Mouse (Mus musculus) neural tube, embryonic 13.5 days (tissue): ENCODE measurements at regions not wholly inside any gene's neighbourhood (a gene's known extent, or its start where the extent isn't known, plus 50 kb on each side); places are given as distances from the start of the nearest gene placed in this dataset.
A peak's percentile ranks its signal among the peaks of the same experiment; 100 is the strongest.

Experiments used
- ATAC-seq: fragments of 200-750 bp; cut with Nextera tagmentation; 2 replicates; pipeline ENCODE4 v1.8.0; 2017; ENCODE audit warnings: low read depth, mild to moderate bottlenecking, moderate TSS enrichment, moderate library complexity
- H3K27ac ChIP-seq: fragments of 300-500 bp; sonication (generic); replicated peaks from 2 replicates; pipeline ENCODE4 v1.5.1; 2015; ENCODE audit warnings: moderate library complexity, mild to moderate bottlenecking, inconsistent platforms
- H3K27me3 ChIP-seq: fragments of 300-500 bp; sonication (generic); 2 replicates; pipeline ENCODE4 v1.6.1; 2015; ENCODE audit warnings: mild to moderate bottlenecking, inconsistent platforms
- H3K36me3 ChIP-seq: fragments of 300-500 bp; sonication (generic); 2 replicates; pipeline ENCODE4 v1.6.1; 2015; ENCODE audit warnings: mild to moderate bottlenecking, inconsistent platforms
- H3K4me1 ChIP-seq: fragments of 300-500 bp; sonication (generic); replicated peaks from 2 replicates; pipeline ENCODE4 v1.6.1; 2015; ENCODE audit warnings: inconsistent platforms
- H3K4me2 ChIP-seq: fragments of 300-500 bp; sonication (generic); 2 replicates; pipeline ENCODE4 v1.6.1; 2015; ENCODE audit warnings: inconsistent platforms, mild to moderate bottlenecking, moderate library complexity
- H3K4me3 ChIP-seq: fragments of 300-500 bp; sonication (generic); 2 replicates; pipeline ENCODE4 v1.5.1; 2015; ENCODE audit warnings: mild to moderate bottlenecking, inconsistent platforms
- H3K9ac ChIP-seq: fragments of 300-500 bp; sonication (generic); 2 replicates; pipeline ENCODE4 v1.6.1; 2015; ENCODE audit warnings: moderate library complexity, mild to moderate bottlenecking, inconsistent platforms
- H3K9me3 ChIP-seq: fragments of 300-500 bp; sonication (generic); 2 replicates; pipeline ENCODE4 v1.6.1; 2016; ENCODE audit warnings: inconsistent platforms
- WGBS: fragments of 180-500 bp; shearing (Covaris S2); methylation state at CpG from one replicate; pipeline ENCODE4 v1.1.7; 2015; 5-methylcytosine and 5-hydroxymethylcytosine counted together

GRCm38 (mm10) chr17:14570266-14570775 is 123.7 kb downstream of the Thbs2 start:
- H3K9ac ChIP-seq = no peak overlapping the region
- no peak for ATAC-seq
- H3K4me3 ChIP-seq = no peak overlapping the region
- H3K4me1 ChIP-seq = no peaks in the 10 kb centered on the region
- H3K27ac ChIP-seq = no peak overlapping the region
- H3K36me3 ChIP-seq = no peaks in the 10 kb centered on the region
- no peaks in the 10 kb centered on the region for H3K9me3 ChIP-seq
- no peaks in the 10 kb centered on the region for H3K27me3 ChIP-seq
- WGBS = 77% methylated on average over 6 of the region's 6 CpGs
- H3K4me2 ChIP-seq = no peak overlapping the region

- Histone ChIP-seq H3K27me3 (no peaks in the 10 kb centered on the region), H3K36me3 (no peaks in the 10 kb centered on the region), H3K27ac (no peak overlapping the region), H3K4me1 (no peaks in the 10 kb centered on the region), H3K4me3 (no peak overlapping the region), H3K9ac (no peak overlapping the region), H3K9me3 (no peaks in the 10 kb centered on the region), H3K4me2 (no peak overlapping the region)
- WGBS = 85% methylated on average over 6 of the region's 6 CpGs
- ATAC-seq = no peak
Observed at GRCm38 (mm10) chr17:14562191-14562590, 131.8 kb downstream of the Thbs2 start.

GRCm38 (mm10) chr17:14557214-14557613 is 136.8 kb downstream of the Thbs2 start:
- Histone ChIP-seq H3K36me3 (no peaks in the 10 kb centered on the region), H3K4me2 (no peak overlapping the region), H3K9me3 (no peaks in the 10 kb centered on the region), H3K9ac (no peak overlapping the region), H3K27ac (no peak overlapping the region), H3K4me3 (no peak overlapping the region), H3K4me1 (no peaks in the 10 kb centered on the region), H3K27me3 (no peaks in the 10 kb centered on the region)
- ATAC-seq = no peak

GRCm38 (mm10) chr17:14553195-14553594 is 140.8 kb downstream of the Thbs2 start:
- Histone ChIP-seq H3K9me3 (0 out of 2 replicates have a peak, but pooled peaks cover under 1% of the 10 kb centered on the region), H3K9ac (no peak overlapping the region), H3K4me3 (no peak overlapping the region), H3K4me1 (no peaks in the 10 kb centered on the region), H3K27ac (no peak overlapping the region), H3K36me3 (no peaks in the 10 kb centered on the region), H3K27me3 (no peaks in the 10 kb centered on the region), H3K4me2 (no peak overlapping the region)
- 70% methylated on average over 3 of the region's 3 CpGs for WGBS
- ATAC-seq = no peak

- Histone ChIP-seq H3K27ac (no peak overlapping the region), H3K9me3 (peaks cover 12% of the 10 kb centered on the region; the same call in 1 of the 2 replicates), H3K9ac (no peak overlapping the region), H3K4me3 (no peak overlapping the region), H3K27me3 (no peaks in the 10 kb centered on the region), H3K36me3 (no peaks in the 10 kb centered on the region), H3K4me2 (no peak overlapping the region), H3K4me1 (no peaks in the 10 kb centered on the region)
- ATAC-seq = no peak
- 79% methylated on average over 4 of the region's 4 CpGs for WGBS
Observed at GRCm38 (mm10) chr17:14552081-14552480, 142.0 kb downstream of the Thbs2 start.

- ATAC-seq = no peak
- Histone ChIP-seq H3K27me3 (no peaks in the 10 kb centered on the region), H3K4me1 (no peaks in the 10 kb centered on the region), H3K27ac (no peak overlapping the region), H3K9ac (no peak overlapping the region), H3K4me2 (no peak overlapping the region), H3K9me3 (peaks cover 12% of the 10 kb centered on the region; the same call in 1 of the 2 replicates), H3K36me3 (no peaks in the 10 kb centered on the region), H3K4me3 (no peak overlapping the region)
- 72% methylated on average over 4 of the region's 4 CpGs for WGBS
Observed at GRCm38 (mm10) chr17:14551610-14552009, 142.4 kb downstream of the Thbs2 start.

- Histone ChIP-seq H3K27me3 (no peaks in the 10 kb centered on the region), H3K4me3 (no peak overlapping the region), H3K4me2 (peak overlapping the region; percentile 29), H3K9me3 (peaks cover 12% of the 10 kb centered on the region; the same call in 1 of the 2 replicates), H3K27ac (no peak overlapping the region), H3K36me3 (no peaks in the 10 kb centered on the region), H3K9ac (no peak overlapping the region), H3K4me1 (no peaks in the 10 kb centered on the region)
- 27% methylated on average over 16 of the region's 16 CpGs for WGBS
- ATAC-seq = peak; percentile 65; the same call in 1 of the 2 replicates
Observed at GRCm38 (mm10) chr17:14545822-14546473, 148.1 kb downstream of the Thbs2 start.

- H3K4me1 ChIP-seq = no peaks in the 10 kb centered on the region
- H3K9ac ChIP-seq = no peak overlapping the region
- H3K4me2 ChIP-seq = no peak overlapping the region
- H3K36me3 ChIP-seq = no peaks in the 10 kb centered on the region
- no peak for ATAC-seq
- no peak overlapping the region for H3K4me3 ChIP-seq
- WGBS = 49% methylated on average over 4 of the region's 4 CpGs
- no peaks in the 10 kb centered on the region for H3K27me3 ChIP-seq
- H3K27ac ChIP-seq = no peak overlapping the region
- H3K9me3 ChIP-seq = peaks cover 12% of the 10 kb centered on the region; the same call in 1 of the 2 replicates
Observed at GRCm38 (mm10) chr17:14544343-14545002, 149.6 kb downstream of the Thbs2 start.

GRCm38 (mm10) chr17:14541035-14541434 is 153.0 kb downstream of the Thbs2 start:
- Histone ChIP-seq H3K4me1 (no peaks in the 10 kb centered on the region), H3K27me3 (no peaks in the 10 kb centered on the region), H3K27ac (no peak overlapping the region), H3K4me2 (no peak overlapping the region), H3K9ac (no peak overlapping the region), H3K36me3 (no peaks in the 10 kb centered on the region), H3K4me3 (no peak overlapping the region), H3K9me3 (no peaks in the 10 kb centered on the region)
- WGBS = 85% methylated on average over 8 of the region's 8 CpGs
- no peak for ATAC-seq

GRCm38 (mm10) chr17:14540269-14540975 is 153.6 kb downstream of the Thbs2 start:
- H3K4me1 ChIP-seq = no peaks in the 10 kb centered on the region
- H3K27me3 ChIP-seq = no peaks in the 10 kb centered on the region
- 69% methylated on average over 5 of the region's 5 CpGs for WGBS
- H3K4me3 ChIP-seq = no peak overlapping the region
- H3K9me3 ChIP-seq = no peaks in the 10 kb centered on the region
- no peak for ATAC-seq
- H3K4me2 ChIP-seq = no peak overlapping the region
- H3K9ac ChIP-seq = no peak overlapping the region
- H3K36me3 ChIP-seq = no peaks in the 10 kb centered on the region
- H3K27ac ChIP-seq = no peak overlapping the region

- WGBS = 65% methylated on average over 3 of the region's 3 CpGs
- Histone ChIP-seq H3K27ac (no peak overlapping the region), H3K27me3 (no peaks in the 10 kb centered on the region), H3K9ac (no peak overlapping the region), H3K4me1 (no peaks in the 10 kb centered on the region), H3K4me3 (no peak overlapping the region), H3K36me3 (no peaks in the 10 kb centered on the region), H3K9me3 (no peaks in the 10 kb centered on the region), H3K4me2 (no peak overlapping the region)
- ATAC-seq = no peak
Observed at GRCm38 (mm10) chr17:14539651-14540050, 154.4 kb downstream of the Thbs2 start.

GRCm38 (mm10) chr17:14539191-14539590 is 154.8 kb downstream of the Thbs2 start:
- no peak overlapping the region for H3K4me2 ChIP-seq
- WGBS = 93% methylated on average over 3 of the region's 3 CpGs
- H3K4me3 ChIP-seq = no peak overlapping the region
- H3K9ac ChIP-seq = no peak overlapping the region
- H3K4me1 ChIP-seq = no peaks in the 10 kb centered on the region
- no peaks in the 10 kb centered on the region for H3K9me3 ChIP-seq
- no peaks in the 10 kb centered on the region for H3K36me3 ChIP-seq
- H3K27me3 ChIP-seq = no peaks in the 10 kb centered on the region
- ATAC-seq = no peak
- no peak overlapping the region for H3K27ac ChIP-seq
